Mouse (Mus musculus) myocyte (in vitro differentiated cells): ENCODE data around the gene Mogat2.

Experiments used
- E2F4 ChIP-seq: IDR thresholded peaks from one replicate; pipeline ENCODE4 v1.6.1; 2011; ENCODE audit warnings: mild to moderate bottlenecking, control low read depth, moderate library complexity; ENCODE audit not compliant: insufficient read depth
- MAX ChIP-seq: IDR thresholded peaks from one replicate; pipeline ENCODE4 v1.6.1; 2011; ENCODE audit warnings: low read depth, mild to moderate bottlenecking, control low read depth
- MYOG ChIP-seq, 3 experiments: IDR thresholded peaks; one replicate each; pipeline ENCODE4 v1.6.1; 2011; ENCODE audit warnings: control low read depth in 2 of 3, low read depth in 2 of 3, mild to moderate bottlenecking in 2 of 3; ENCODE audit not compliant: insufficient read length in 2 of 3, control insufficient read depth in 1 of 3, insufficient read depth in 1 of 3
- POLR2A ChIP-seq: IDR thresholded peaks from one replicate; pipeline ENCODE4 v1.6.1; 2011; ENCODE audit warnings: low read depth, mild to moderate bottlenecking, control low read depth, moderate library complexity; ENCODE audit not compliant: insufficient read length
- TCF12 ChIP-seq: IDR thresholded peaks from one replicate; pipeline ENCODE4 v1.6.1; 2011; ENCODE audit warnings: mild to moderate bottlenecking, control low read depth; ENCODE audit not compliant: poor library complexity, insufficient read depth, severe bottlenecking

DNA sequence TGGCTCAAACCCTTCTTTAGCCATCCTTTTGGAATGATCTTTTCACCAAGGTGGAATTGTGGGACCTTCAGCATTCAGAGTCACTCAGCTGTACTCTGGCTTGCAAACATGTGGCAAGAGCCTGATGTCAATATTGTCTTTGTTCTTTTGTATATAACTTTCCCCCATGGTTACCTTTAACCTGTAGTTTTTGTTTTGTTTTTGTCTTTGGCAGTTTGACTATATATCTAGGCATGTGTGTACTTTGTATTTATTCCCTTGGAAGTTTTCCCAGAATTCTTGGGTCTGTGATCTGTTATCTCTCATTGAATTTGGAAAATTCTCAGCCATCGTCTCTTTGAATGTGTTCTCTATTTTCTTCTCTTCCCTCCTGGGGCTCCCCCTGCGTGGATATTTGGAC, 43.9 kb downstream of the Mogat2 start:
- no peak for TF ChIP-seq E2F4
- no peak for TF ChIP-seq POLR2A
- TF ChIP-seq MAX, result no peak
- TF ChIP-seq TCF12, result no peak
- TF ChIP-seq MYOG (IDR thresholded peaks at IDR 0.05; ENCODE audit: control insufficient read depth in 1 of 3, insufficient read depth in 1 of 3, insufficient read length in 2 of 3, low read depth in 2 of 3), result no peak
